Mouse (Mus musculus) testis, postnatal 14 days (tissue): ENCODE measurements at regions not wholly inside any gene's neighbourhood (a gene's known extent, or its start where the extent isn't known, plus 50 kb on each side); places are given as distances from the start of the nearest gene placed in this dataset.

Source experiments
- DNase-seq: peaks from one replicate; pipeline ENCODE4 v3.0.0; 2021; ENCODE audit warnings: low spot score

DNA sequence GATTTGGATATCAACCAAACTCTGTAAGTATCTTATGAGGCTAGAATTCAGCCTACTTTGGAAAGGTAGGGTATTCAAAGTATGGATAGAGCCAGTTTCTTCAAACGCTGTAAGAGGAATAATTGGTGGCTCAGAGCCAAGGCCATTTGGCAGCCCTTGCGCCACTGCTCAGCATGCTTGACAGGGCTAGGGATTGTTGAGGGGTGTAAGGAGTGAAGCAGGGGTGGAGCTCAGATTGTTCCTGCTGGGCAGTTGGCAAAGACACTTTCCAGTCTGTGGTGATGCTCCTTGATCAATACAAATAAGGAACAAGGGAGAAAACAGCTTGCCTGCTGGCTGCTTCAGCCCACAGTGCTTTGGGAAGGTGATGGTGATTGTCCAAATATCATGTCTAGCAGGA is 181.9 kb downstream of the Kcna5 start:
- DNase-seq, result no peak

DNA sequence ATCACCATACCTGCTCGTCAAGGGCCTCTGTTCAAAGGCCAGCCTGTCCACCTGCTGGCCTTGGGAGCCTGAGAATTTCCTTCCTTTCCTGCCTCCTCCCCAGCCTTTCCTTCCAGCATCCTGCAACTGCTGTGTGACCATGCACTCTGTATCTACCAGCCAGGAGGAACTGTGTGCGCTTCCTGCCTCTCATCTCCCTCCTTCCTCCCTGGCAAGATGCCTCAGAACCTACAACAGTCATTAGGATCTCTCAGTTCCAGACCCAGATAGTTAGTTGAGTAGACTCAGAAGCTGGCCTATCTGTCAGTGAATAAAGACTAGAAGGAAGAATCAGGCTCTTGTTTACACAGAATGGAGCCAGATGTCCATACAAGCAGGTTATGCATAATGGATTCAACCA is 183.8 kb upstream of the Ntf3 start:
- no peak for DNase-seq

DNA sequence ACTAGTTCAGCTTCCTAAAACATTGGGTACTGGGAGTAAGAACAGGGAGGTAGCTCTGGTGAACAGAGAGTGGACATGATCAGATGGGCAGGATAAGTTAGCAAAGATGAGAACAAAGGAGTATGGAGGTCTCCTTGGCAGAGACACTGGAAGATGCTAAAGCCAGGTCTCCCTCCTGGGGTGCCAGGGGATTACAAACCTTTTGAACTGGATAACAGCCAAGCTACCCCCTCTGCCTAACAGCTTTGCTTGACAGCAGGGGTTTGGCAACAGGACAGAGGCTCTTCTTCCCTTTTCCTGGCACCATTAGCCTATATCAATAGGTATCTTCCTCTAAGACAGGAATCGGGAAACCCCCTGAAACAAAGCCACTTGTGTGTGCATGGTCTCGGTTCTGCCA is 183.2 kb upstream of the Ntf3 start:
- no peak for DNase-seq

DNA sequence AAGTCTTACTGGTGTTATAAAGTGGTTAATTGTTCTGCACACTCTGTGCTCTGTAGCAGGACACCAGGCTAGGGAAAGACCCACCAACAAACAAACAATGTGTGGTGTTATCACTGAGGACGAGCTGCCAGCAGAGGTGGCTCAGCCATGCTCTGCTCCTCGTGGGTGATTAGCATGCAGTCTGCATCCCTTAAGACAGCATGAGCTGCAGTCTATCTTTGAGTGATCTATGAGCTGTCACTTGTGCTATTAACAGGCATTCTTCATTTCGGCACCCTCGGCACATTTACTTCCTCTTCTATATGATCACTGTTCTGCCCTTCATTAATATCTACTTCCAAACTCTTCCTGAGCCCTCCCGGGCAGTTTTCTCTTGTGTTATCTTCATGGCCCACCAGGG is 178.5 kb upstream of the Ntf3 start:
- no peak for DNase-seq

DNA sequence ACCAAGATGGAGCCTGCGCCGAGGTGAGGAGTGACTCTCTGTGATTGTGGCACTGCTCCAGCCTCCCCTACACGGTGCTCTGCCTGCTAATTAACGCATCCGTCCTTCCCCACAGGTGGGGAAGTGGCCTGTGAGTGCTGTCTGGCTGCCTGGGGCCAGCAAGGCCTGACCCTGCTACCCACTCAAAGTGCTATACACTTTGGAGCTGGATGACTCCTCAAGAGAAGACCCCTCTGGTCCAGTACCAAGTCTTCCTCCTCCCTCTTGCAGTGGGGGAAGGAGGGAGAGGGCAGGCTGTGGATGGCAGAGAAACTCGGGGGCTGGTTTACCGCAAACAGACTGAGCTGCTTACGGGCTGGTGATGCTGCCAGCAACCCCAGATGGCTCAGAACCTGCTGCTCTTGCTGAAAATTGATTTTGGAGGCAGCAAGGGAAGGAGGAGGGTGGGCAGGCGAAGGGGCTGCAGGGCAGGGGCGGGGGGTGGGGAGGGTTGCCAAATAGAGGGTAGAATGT is 173.4 kb upstream of the Ntf3 start:
- no peak for DNase-seq

DNA sequence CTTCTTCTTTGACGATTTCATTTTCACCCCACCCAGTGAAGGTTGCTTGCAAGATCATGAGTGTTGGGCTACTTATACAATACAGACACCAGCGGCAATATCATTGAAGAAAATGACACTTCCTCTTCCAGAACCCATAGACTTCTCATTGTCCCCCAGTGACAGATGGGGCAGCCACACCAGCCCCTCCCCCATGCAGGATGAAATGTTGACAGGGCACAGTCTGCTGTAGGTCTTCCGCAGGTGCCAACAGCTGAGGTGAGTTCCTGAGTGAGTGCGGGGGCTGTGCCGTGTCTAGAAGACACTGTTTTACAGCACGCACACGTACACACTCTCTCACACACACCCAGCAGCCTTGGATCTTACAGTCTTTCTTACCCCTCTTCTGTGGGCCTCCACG is 171.0 kb upstream of the Ntf3 start:
- DNase-seq, result no peak

DNA sequence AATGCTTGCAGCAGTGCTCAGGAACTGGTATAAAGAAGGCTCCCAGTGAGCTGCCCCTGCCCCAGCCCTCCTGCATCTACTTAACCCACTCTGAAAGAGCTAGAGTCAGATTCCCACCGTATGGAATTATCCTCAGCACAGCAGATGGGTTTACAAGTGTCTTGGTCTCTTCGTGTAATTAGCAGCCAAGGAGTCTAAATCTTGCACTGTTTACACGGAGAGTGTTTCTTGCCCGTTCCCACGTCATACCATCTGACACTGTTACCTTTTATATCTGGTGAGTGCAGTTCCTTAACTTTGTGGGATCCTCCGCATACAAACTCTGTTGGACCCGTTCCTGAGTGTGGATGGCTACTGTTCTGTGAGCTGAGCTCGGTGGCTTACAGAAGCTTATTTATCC is 167.5 kb upstream of the Ntf3 start:
- DNase-seq, result no peak

DNA sequence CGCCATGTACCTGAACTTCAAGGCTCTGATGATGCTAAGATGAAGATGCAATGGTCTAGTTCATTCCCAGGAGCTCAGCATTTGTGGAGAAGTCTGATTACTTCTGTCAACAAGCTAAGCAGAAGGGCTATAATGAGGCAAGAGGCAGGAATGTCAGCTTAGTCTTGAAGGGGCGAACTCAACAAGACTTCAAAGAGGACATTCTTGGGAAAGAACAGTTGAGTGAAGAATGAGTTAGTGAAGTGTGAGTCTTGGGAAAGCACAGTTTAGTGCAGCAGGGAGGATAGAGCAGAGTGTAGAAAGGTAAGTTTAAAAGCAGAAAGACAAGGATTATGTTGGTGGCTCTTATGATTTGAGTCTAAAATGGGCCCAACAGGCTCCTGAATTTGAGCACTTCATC is 160.5 kb upstream of the Ntf3 start:
- DNase-seq, result no peak

DNA sequence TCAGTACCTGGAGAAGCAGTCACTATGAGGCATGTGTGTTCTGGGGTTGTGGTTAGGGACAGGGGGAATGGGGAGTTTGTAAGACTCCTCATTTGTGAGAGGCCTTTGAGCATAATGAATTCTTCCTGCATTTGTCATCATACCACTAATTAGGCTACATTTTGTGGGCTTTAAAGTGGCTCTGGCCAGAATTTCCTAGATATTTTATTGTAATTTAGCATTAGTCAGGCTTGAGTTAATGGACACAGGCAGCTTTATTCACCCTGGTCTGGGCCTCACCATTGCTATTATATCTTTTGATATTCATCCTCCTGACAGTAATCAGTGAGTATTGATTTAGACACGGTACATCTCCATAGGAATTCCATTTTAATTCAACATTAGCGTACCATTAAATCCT is 151.8 kb upstream of the Ntf3 start:
- DNase-seq, result no peak

DNA sequence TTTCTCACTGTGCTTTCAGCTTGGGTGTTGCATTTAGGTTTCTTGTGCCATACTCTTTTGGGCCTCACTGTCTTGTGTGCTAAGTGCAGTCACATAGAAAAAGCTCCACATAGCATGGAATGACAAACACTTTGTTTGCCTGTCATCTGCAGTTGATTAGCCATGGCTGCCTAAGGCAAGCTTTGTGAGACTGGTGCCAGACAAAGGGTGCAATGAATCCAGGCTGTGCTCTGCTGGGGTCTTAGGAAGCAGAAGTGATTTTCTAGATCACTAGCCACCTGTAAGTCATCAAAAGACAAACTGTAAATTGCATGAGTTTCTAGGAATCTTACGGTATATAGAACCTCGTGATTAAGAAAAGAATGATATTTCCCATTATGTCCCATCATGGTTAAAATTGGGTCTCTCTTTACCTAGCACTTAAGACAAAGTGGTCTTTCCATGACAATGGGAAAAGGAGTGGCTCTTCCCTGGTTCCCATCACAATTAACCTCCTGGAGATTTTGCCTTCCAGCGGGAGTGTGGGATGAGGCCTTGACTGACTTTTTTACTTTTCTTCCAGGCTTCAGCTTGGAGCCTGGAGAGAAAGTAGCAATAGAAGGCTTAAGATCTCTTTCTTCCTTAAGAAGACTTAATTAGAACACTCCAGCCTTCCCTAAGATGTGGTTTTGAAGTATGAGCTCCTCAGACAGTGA is 144.2 kb upstream of the Ntf3 start:
- no peak for DNase-seq

DNA sequence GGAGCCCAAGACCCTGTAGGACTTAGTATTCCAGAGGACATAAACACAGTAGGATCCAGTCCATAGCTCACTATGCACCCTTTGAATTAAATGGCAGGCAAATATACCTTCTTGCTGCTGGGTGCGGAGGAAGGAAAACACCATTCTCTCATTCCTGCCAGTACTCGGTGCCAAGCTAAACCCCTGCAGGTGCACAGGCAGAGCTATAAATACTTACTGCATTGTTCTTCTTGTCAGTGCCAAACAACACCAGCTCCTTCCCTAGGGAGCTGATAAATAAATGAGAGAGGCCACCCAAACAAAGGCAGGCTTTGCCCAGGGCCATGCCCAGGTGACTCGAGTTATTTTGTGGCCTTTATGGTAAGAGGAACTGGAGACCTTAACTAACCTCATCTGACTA is 136.4 kb upstream of the Ntf3 start:
- no peak for DNase-seq

DNA sequence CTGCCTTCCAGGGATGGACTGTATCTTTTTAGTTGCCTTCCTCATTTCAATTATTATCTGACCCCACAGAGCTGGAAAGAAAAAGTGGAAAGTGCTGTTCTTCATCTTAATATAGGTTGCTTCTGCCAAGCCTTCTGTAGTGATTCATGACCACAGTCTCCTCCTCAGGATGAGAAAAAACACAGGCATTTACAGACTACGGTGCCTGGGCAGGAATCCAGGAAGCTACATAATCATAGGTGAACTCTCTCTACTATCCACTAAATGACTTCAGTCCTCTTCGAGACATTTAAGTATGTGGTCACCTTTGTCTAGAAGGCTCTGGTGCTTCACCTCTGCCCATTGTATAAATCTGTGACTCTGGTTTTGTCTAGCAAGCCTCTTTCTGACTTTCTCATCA is 124.9 kb upstream of the Ntf3 start:
- no peak for DNase-seq

DNA sequence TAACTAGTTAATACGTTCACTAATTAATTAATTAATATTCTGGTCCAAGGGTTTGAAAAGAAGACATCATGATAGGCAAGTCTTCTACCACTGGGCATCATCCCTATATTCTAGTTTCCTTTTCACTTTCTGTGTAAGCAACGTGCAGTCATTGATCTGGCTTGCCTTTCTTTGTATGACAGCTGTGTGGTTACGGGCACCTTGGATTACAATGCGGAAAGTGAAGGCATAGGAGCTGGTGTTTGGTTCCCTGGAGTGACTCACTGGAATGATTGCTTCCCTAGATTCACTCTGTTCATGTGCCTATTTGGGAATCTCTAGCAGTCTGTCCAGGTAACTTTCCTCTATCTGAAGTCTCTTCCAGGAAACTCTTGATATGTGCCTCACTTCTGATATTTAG is 120.5 kb upstream of the Ntf3 start:
- DNase-seq, result no peak

DNA sequence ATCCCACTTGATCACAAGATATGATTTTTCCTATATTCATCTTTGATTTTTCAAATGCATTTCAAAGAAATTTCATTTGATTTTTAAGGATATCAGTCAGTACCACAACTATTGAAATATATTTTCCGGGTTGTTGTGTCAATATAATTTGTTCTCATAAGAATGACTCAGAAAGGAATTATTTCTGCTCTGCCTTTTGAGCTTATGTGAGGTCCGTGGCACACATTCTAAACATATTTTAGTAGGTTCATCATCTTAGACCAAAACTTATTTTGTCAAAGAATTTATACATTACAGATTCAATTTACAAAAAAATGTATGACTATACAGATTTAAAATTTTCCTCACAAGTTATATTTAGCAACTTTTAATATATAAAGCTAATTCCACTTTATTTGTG is 119.5 kb upstream of the Ntf3 start:
- DNase-seq, result no peak

DNA sequence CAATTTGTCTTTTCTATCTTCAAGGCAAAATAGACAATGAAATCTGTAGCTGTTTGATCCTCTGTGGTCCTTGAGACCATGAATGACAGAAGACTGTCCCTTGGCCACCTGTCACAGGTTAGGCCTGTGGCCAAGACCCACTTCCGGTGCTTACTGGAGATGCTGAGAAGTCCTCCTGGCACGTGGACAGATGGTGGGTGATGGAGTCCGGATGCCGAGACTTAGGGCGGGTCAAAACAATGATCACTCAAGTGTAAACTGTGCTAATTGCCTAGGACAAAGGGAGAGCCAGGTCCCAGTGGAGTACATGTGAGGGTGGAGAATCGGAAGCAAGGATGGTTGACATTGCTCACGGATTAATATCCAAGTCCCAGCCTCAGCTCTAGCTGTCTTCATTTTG is 117.7 kb upstream of the Ntf3 start:
- no peak for DNase-seq

DNA sequence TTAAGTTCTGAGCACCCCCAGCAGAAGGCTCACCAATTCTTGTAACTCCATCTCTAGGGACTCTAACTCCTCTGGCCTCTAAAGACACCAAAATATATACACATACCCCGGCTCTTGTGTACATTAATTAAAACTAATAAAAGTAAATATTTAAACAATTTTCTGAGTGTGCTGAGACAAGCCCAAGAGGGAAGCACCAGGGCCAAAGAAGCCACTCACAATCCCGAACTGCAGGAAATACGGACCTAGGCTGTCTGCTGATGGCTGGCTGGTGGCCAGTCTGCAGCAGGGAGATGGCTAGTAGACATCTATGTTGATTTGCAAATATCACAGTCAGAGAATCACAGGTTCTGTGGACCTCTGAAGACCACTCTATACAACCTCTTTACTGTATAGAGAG is 113.6 kb upstream of the Ntf3 start:
- no peak for DNase-seq

DNA sequence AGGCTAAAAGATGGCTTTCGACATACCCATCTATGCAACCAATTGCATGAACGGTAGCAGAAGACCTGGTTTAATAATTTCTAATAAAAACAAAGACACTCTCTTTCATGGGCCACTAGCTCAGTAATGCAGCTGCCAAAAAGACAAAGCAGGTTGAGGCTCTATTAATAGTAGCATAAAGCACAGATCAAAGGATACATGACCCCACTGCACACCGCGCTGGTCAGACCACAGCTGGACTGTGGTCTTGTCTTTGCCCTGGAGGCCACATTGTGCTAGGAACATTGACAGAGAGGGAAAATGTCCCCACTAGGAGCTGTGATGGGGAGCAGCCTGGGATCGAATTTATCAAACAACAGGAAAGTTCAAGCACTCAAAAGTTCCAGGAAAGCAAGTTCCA is 79.3 kb upstream of the Ntf3 start:
- no peak for DNase-seq

DNA sequence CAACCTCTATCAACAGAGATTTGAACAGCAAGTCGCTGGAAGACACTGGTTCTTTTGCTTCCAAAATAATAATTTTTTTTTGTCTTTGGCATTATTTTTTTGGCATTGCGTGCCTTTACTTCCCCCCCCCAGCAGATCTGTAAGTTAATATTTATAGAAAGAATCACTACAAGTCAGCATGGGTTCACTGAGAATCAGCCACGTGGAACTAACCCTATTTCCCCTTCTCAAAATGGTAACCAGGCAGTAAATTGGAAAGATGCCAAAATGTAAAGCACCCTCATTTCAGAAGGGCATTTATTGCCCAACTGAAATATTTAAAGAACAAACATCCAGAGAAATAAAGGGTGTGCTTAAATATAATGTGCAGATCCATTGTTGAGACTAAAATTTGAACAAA is 78.7 kb upstream of the Ntf3 start:
- no peak for DNase-seq

DNA sequence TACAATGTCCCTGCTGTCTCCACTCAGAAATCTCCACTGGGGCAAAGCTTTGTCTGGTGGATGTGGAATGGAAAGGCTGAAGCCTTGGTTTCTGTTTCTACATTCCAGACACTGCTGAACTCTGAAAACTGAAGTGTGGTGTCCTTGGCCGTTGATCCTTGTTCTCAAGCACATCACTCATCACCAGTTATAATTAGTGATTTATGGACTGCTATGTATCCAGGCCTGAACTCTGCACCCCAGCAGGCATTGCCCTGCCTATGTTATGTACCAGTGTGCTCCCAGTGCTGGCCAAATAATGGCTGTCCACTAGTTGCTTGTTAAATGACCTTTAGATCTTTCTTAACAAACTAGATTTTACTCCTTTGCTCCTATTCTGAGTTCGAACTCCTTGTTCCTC is 75.6 kb upstream of the Ntf3 start:
- no peak for DNase-seq

DNA sequence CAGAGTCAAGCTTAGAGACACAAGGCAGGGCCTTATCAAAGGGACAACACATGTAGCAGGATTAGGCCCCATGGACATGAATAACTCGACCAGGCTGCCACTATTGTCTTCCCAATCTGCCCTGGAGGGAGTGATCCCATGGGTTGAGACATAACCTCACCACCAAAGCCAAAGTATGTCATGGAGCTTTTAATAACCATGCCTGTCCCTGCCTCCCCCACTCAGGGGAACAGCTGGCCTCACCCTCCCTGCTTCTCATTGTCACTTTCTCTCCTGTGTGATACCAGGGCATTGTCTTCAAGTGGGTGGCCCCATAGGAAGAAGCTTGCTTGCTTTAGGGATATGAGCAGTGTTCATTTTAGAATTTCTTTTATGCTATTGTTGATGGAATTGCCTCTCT is 73.5 kb upstream of the Ntf3 start:
- no peak for DNase-seq
